Mouse (Mus musculus) intestine, postnatal 0 days (tissue): ENCODE results near the gene Eml4. TPM values are rescaled to one million over a fixed set of nuclear protein-coding genes. Genes with fewer than 3 reads are reported as not detected.

Source experiments
- ATAC-seq: fragments of 200-750 bp; cut with Nextera tagmentation; 2 replicates; pipeline ENCODE4 v1.8.0; 2017; ENCODE audit warnings: mild to moderate bottlenecking, moderate TSS enrichment, moderate library complexity
- H3K27ac ChIP-seq: fragments of 300-500 bp; sonication (generic); 2 replicates; pipeline ENCODE4 v1.5.1; 2014; ENCODE audit warnings: mild to moderate bottlenecking, low read depth, low read length, moderate library complexity
- H3K27me3 ChIP-seq: fragments of 300-500 bp; sonication (generic); replicated peaks from 2 replicates; pipeline ENCODE4 v1.6.1; 2014; ENCODE audit warnings: low read length, mixed read lengths; ENCODE audit not compliant: control insufficient read depth, insufficient read depth
- H3K36me3 ChIP-seq: fragments of 300-500 bp; sonication (generic); 2 replicates; pipeline ENCODE4 v1.6.1; 2014; ENCODE audit warnings: mild to moderate bottlenecking, moderate library complexity; ENCODE audit not compliant: control insufficient read depth, insufficient read depth
- H3K4me1 ChIP-seq: fragments of 300-500 bp; sonication (generic); replicated peaks from 2 replicates; pipeline ENCODE4 v1.6.1; 2014; ENCODE audit warnings: antibody characterized with exemption, low read length, mixed read lengths; ENCODE audit not compliant: control insufficient read depth, insufficient read depth
- H3K4me2 ChIP-seq: fragments of 300-500 bp; sonication (generic); replicated peaks from 2 replicates; pipeline ENCODE4 v1.6.1; 2014; ENCODE audit warnings: low read depth, mild to moderate bottlenecking, moderate library complexity
- H3K4me3 ChIP-seq: fragments of 300-500 bp; sonication (generic); 2 replicates; pipeline ENCODE4 v1.5.1; 2014; ENCODE audit warnings: low read depth, low read length
- H3K9ac ChIP-seq: fragments of 300-500 bp; sonication (generic); 2 replicates; pipeline ENCODE4 v1.6.1; 2014; ENCODE audit warnings: mild to moderate bottlenecking, low read depth, low read length
- H3K9me3 ChIP-seq: fragments of 300-500 bp; sonication (generic); 2 replicates; pipeline ENCODE4 v1.6.1; 2016; ENCODE audit warnings: mixed run types; ENCODE audit not compliant: control insufficient read depth
- CTCF ChIP-seq: sonication (generic); IDR thresholded peaks from 2 replicates; pipeline ENCODE4 v1.5.1; 2016; ENCODE audit warnings: low read depth, mild to moderate bottlenecking, control low read depth, antibody characterized with exemption, moderate library complexity
- WGBS: fragments of 180-500 bp; shearing (Covaris S2); extraction: QIAGEN DNeasy Blood & Tissue Kit; methylation state at CpG from one replicate; pipeline ENCODE4 v1.1.7; 2014; 5-methylcytosine and 5-hydroxymethylcytosine counted together
- polyA plus RNA-seq: library from polyadenylated mRNA; unstranded; fragments of >200 nt; fragmentation: Nextera tagmentation; extraction: Ambion mirVana; gene quantifications from 2 replicates; pipeline ENCODE4 v1.2.1, GENCODE M21; 2015

Eml4 gene
- polyA plus RNA-seq = 13.2 and 15.0 TPM in 2 replicates

DNA sequence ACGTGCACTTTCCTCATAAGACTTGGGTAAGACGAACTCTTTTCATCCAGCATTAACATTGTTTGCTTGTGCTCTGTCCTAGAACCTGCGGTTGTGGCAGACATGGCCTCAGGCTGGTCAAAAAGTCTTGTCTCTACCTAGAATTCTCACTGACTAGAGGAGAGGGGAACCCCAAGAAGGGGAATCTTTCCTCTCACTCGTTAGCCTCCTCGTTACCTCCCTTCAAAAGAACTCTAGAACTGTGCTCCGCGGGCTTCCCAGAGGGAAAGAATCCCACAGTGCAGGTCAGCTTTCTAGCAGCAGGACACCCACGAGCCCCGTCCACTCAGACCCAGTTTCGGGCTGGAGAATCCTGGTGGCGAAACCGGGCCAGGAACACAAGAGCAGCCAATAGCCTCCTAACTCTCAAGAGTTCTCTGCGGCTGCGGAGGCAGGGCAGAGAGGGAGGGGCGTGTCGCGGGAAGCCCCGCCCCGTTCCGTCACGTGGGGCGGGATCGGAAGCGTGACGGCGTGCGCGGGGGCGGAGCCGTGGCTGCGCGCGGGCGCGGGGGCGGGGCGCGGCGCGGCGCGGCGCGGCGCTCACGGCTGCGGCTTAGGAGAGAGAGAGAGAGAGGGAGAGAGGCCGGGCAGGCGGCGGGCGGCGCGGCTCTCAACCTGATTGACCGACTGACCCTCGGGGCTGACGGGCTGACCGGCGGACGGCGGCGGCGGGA, at the start of gene Eml4:
Gene Eml4 (plus strand): TSS at position 553 of the 713 bp plus-strand sequence.
- Histone ChIP-seq H3K4me2 (peak within 1 kb of the TSS; percentile 84), H3K27ac (peak within 1 kb of the TSS; percentile 89), H3K27me3 (no peaks in the 10 kb centered on the region), H3K4me3 (peak within 1 kb of the TSS; percentile 96), H3K9ac (peak within 1 kb of the TSS; percentile 94), H3K36me3 (no peaks in the 10 kb centered on the region), H3K4me1 (0 out of 2 replicates have a peak, but pooled peaks cover 10% of the 10 kb centered on the region), H3K9me3 (no peaks in the 10 kb centered on the region)
- TF ChIP-seq CTCF = peak; percentile 69
- 2% methylated on average over 45 of the region's 62 CpGs for WGBS
- ATAC-seq = peak; percentile 96

DNA sequence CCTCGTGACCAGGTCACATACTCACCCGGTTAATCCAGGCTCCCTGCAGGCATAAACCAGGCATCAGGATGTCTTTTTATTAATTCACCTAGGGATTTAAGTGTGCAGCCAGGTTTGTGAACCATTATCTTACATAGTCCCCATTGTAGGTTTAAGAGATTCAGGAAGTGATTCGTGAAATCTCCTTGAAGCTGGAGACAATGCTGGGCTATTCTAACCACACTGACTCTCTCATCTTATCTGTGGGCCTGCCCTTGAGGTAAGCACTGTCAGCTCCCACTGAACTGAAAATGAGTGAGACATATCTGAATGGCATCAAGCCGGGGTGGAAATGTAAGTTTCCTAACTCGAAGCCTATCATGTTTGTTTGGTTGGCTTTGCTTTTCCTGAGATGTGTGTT, 49.3 kb upstream of the Eml4 start:
- H3K4me1 ChIP-seq = no peaks in the 10 kb centered on the region
- no peak overlapping the region for H3K9ac ChIP-seq
- H3K9me3 ChIP-seq = no peaks in the 10 kb centered on the region
- TF ChIP-seq CTCF = no peak
- no peak overlapping the region for H3K4me2 ChIP-seq
- H3K36me3 ChIP-seq = no peaks in the 10 kb centered on the region
- H3K4me3 ChIP-seq = no peak overlapping the region
- 66% methylated on average over 5 of the region's 5 CpGs for WGBS
- ATAC-seq = no peak
- no peak overlapping the region for H3K27ac ChIP-seq
- H3K27me3 ChIP-seq = no peaks in the 10 kb centered on the region

DNA sequence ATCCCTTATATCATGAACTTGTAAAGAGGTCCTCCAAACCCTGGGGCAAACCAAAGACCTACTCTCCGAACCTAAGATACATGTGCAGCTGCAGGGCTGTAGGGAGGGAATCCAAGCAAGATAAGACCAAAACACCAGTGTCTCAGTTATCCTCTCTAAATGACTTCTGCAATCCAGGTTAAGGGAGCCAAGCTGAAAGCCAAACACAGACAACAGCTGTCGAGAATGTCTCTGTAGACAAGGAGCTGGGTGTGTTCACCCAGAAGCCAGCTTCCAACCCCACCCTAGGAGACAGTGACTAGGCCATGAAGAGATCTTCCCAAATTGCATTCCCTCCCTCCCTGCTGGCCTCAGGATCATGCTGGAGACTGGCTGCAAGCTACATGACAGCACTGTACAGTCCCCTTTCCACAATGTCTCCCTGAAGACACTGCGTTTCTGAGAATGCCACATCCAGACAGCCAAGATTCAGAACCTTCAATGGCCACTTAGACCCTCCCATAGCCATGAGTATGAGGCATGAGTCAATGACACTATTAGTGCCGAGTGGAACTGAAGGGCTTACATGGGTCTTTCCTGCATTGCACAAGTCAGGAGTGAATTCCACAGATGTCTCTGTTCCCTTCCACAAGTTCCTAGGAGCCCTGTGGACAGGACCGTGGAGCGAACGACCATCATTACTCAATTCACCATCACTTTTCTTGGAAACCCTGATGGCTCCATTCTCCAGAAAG, 46.5 kb upstream of the Eml4 start:
- no peak overlapping the region for H3K4me3 ChIP-seq
- no peaks in the 10 kb centered on the region for H3K36me3 ChIP-seq
- TF ChIP-seq CTCF = no peak
- H3K4me2 ChIP-seq = no peak overlapping the region
- peaks cover 4% of the 10 kb centered on the region; the same call in 1 of the 2 replicates for H3K4me1 ChIP-seq
- H3K27me3 ChIP-seq = no peaks in the 10 kb centered on the region
- no peak overlapping the region for H3K27ac ChIP-seq
- H3K9me3 ChIP-seq = no peaks in the 10 kb centered on the region
- 76% methylated on average over 7 of the region's 7 CpGs for WGBS
- H3K9ac ChIP-seq = no peak overlapping the region
- ATAC-seq = no peak

DNA sequence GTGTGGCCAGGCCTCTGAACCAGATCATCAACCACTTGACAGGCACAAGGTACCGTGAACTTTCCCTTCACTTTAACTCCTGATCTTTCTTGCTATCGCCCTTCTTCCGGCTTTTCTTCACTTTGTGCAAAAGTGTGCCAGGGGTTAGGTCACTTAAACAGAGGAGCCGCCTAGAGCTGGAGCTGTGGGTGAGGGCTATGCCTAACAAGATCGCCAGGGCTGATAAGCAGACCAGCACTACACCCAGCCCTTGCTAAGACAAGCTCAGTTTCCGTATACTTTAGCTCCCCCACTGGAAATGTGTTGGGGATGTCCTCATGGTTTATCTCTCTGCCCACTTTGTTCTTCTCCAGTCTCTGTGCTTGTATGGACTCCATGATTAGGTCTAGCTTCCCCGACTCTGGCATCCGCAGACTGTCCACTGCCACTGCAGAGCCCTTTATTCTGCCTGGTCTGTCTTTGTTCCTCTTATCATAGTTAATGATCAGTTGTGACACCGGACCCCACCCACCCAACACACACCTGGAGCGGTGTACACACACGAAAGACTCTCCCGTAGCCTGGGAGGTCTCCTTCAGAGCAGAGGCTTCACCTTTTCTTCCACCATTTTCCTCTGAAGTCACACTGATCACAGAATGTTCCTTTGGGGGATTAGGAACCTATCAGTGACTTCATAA, 43.6 kb upstream of the Eml4 start:
- 0 out of 2 replicates have a peak overlapping the region, but pooled peaks have one; percentile 26 for H3K9ac ChIP-seq
- H3K27me3 ChIP-seq = no peaks in the 10 kb centered on the region
- no peak overlapping the region for H3K4me3 ChIP-seq
- H3K27ac ChIP-seq = peak overlapping the region; percentile 96
- H3K36me3 ChIP-seq = no peaks in the 10 kb centered on the region
- no peaks in the 10 kb centered on the region for H3K9me3 ChIP-seq
- peaks cover 5% of the 10 kb centered on the region; the same call in 1 of the 2 replicates for H3K4me1 ChIP-seq
- WGBS = 29% methylated on average over 12 of the region's 12 CpGs
- TF ChIP-seq CTCF = no peak
- ATAC-seq = peak; percentile 67
- peak overlapping the region; percentile 33 for H3K4me2 ChIP-seq

DNA sequence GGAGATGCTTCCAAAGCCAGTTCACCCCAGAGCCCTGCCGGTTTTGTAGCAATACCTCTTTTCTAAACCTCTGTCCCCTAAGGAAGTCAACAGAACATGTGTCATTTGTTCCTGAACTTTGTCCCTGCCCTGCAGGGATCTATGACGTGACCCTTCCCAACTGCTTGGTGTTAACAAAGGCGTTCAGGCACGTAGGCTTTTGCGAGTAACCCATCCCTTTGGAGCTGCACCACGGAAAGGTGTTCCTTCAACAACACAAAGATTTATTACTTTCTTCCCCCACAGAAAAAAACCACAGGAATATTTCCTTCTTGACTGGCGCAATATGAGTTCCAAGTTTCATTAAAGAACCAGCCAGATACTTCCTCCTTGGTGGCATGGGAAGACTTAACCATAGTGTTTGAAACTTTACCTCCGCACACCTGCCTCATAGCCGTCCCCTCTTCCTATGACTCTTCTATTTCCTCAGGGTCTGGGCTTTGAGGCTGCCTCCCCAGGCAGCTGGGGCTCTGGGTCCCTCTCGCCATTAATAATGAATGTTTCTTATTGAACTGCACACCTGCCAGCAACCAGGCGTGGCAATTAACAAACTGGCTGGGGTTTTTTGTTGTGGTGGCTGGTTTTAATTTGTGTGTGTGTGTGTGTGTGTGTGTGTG, 43.0 kb upstream of the Eml4 start:
- Histone ChIP-seq H3K9ac (no peak overlapping the region; the same call in 1 of the 2 replicates), H3K27ac (peak overlapping the region; percentile 96), H3K27me3 (no peaks in the 10 kb centered on the region), H3K4me1 (peaks cover 11% of the 10 kb centered on the region; the same call in 1 of the 2 replicates), H3K9me3 (no peaks in the 10 kb centered on the region), H3K4me2 (peak overlapping the region; percentile 38), H3K36me3 (no peaks in the 10 kb centered on the region), H3K4me3 (no peak overlapping the region)
- no peak for TF ChIP-seq CTCF
- 37% methylated on average over 11 of the region's 11 CpGs for WGBS
- peak; percentile 86 for ATAC-seq
